Mouse (Mus musculus) ES-CJ7 (cell line): ENCODE data around the gene Rangrf.
A peak's percentile ranks its signal among the peaks of the same experiment; 100 is the strongest.
"Not testable (repeated sequence)": the region's sequence is repeated elsewhere in the genome, so short reads cannot be mapped to it uniquely, and the experiment has no call there.

Experiments
- DNase-seq: peaks from one replicate; pipeline ENCODE4 v3.0.0; 2011; ENCODE audit warnings: low read depth, low spot score

The Rangrf gene

GRCm38 (mm10) chr11:68975085-68975484 lies at the start of gene Rangrf:
Gene Rangrf (minus strand): TSS chr11:68975185.
- DNase-seq = no peak

- DNase-seq = no peak
These were observed 45.7 kb upstream of the Rangrf start for GRCm38 (mm10) chr11:69020691-69021090.

- peak; percentile 44 for DNase-seq
These were observed 41.8 kb upstream of the Rangrf start for GRCm38 (mm10) chr11:69016755-69017154.

- DNase-seq = peak; percentile 99
These were observed 40.9 kb upstream of the Rangrf start, which contains the start of gene Ctc1 for GRCm38 (mm10) chr11:69015644-69016441. Gene Ctc1 (plus strand): TSS chr11:69015911.

GRCm38 (mm10) chr11:69012071-69012601 lies 37.2 kb upstream of the Rangrf start:
- DNase-seq = peak; percentile 93

GRCm38 (mm10) chr11:69011445-69011844 lies 36.5 kb upstream of the Rangrf start:
- not testable (repeated sequence) for DNase-seq

GRCm38 (mm10) chr11:69010400-69011323 lies 35.7 kb upstream of the Rangrf start:
- DNase-seq = no peak

- no peak for DNase-seq
These were observed 34.5 kb upstream of the Rangrf start for GRCm38 (mm10) chr11:69009508-69009907.

GRCm38 (mm10) chr11:69008182-69009121 lies 33.5 kb upstream of the Rangrf start, which contains the start of gene Pfas:
Gene Pfas (minus strand): TSS chr11:69008460.
- DNase-seq = peak; percentile 99

GRCm38 (mm10) chr11:69006575-69006974 lies 31.6 kb upstream of the Rangrf start:
- DNase-seq = not testable (repeated sequence)

GRCm38 (mm10) chr11:69005193-69005592 lies 30.2 kb upstream of the Rangrf start:
- DNase-seq = no peak

- no peak for DNase-seq
These were observed 28.6 kb upstream of the Rangrf start for GRCm38 (mm10) chr11:69003592-69003991.

GRCm38 (mm10) chr11:69002782-69003181 lies 27.8 kb upstream of the Rangrf start:
- DNase-seq = not testable (repeated sequence)

GRCm38 (mm10) chr11:68997080-68997479 lies 22.1 kb upstream of the Rangrf start:
- DNase-seq = no peak

- DNase-seq = peak; percentile 51
These were observed 19.4 kb upstream of the Rangrf start for GRCm38 (mm10) chr11:68994377-68994776.

GRCm38 (mm10) chr11:68993122-68993521 lies 18.1 kb upstream of the Rangrf start:
- DNase-seq = no peak

GRCm38 (mm10) chr11:68988341-68988740 lies 13.4 kb upstream of the Rangrf start:
- DNase-seq = no peak

- DNase-seq = no peak
These were observed 12.4 kb upstream of the Rangrf start for GRCm38 (mm10) chr11:68987365-68987882.

- DNase-seq = peak; percentile 88
These were observed 7.8 kb upstream of the Rangrf start for GRCm38 (mm10) chr11:68982639-68983369.

GRCm38 (mm10) chr11:68980919-68981318 lies 5.9 kb upstream of the Rangrf start:
- no peak for DNase-seq
